Mouse (Mus musculus): ENCODE measurements around the gene Sox13.

Gene Sox13

GRCm38 (mm10) chr1:133431133-133431532 lies 7.0 kb upstream of the Sox13 start:
- DNase-seq (ENCODE audit: low spot score): no peak

GRCm38 (mm10) chr1:133424547-133425140 lies 467 bp upstream of the Sox13 start:
- DNase-seq (ENCODE audit: low spot score): no peak

DNA sequence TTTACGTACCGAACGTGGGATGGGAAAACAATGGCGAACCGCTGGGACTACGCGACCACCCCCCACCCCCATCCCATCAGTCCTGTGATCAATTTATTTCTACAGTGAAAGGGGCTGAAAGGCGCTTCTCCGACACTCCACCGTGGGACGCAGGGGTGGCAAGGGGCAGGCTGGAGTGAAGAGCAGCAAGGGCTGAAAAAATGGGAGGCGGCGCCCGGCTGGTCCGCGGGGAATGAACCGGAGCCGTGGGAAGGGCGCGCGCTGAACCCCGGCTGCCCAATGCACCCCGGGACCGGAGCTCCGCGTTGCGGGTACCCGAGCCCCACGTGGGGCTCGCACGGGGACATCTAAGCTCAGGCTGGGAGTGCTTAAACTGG lies 1.0 kb downstream of the Sox13 start:
- DNase-seq (ENCODE audit: low spot score): no peak

GRCm38 (mm10) chr1:133422615-133423161 lies 1.5 kb downstream of the Sox13 start:
- peak; percentile 71 for DNase-seq (ENCODE audit: low spot score)

- no peak for DNase-seq (ENCODE audit: low spot score)
Measured at GRCm38 (mm10) chr1:133421975-133422570, 2.1 kb downstream of the Sox13 start.

- DNase-seq (ENCODE audit: low spot score): no peak
Measured at GRCm38 (mm10) chr1:133421061-133421460, 3.1 kb downstream of the Sox13 start.

- DNase-seq (ENCODE audit: low spot score): no peak
Measured at GRCm38 (mm10) chr1:133420491-133420890, 3.7 kb downstream of the Sox13 start.

DNA sequence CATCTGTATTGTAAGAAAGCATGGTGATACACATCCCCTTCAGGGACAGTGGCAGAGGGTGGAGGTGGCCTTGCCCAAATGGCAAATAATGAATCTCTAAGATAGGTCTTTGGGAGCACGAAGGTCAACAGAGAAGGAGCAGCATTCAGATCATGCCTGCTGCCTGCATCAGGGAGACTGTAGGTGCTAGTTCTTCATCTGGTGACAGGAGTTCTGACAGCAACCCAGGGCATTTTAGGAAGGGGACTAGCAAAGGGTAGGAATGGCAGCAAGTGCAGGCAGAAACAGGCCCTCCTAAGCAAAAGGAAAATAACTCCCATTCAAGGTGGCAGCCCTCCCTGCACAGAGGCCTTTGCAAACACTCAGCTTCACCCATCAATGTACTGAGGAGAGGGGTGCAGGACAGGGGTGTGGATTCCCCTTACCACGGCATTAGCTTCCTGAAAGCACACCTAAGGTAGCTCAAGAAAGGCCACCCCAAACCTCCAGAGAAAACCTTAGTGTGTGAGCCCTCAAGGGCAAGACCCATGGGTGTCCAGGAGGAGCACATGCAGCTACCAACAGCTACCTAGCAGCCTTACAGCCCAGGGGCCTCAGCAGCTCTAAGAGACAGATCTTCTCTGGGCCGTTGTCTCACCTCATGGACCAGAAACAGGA lies 4.9 kb downstream of the Sox13 start:
- no peak for DNase-seq (ENCODE audit: low spot score)

- DNase-seq (ENCODE audit: low spot score): peak; percentile 91
Measured at GRCm38 (mm10) chr1:133418164-133418800, 5.9 kb downstream of the Sox13 start.

- no peak for DNase-seq (ENCODE audit: low spot score)
Measured at GRCm38 (mm10) chr1:133417539-133417938, 6.6 kb downstream of the Sox13 start.

DNA sequence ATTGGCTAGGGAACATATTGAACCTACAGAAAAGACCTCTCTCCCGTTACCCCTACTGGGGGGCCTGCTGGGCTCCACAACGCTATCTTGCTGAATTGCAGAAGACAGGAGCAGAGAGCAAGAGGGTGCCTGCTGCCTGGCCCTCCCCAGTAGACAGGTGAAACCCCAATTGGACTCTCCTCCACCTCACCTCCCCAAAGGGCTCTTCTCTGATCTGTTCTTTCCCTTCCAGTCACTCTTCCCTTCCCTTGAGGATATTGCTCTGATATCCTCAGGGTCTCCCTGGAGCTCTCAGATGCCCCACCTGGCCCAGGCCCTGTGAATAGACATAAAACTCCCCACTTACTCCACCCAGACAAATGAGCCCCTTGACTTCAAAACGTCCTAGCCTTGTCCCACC lies 7.1 kb downstream of the Sox13 start:
- DNase-seq (ENCODE audit: low spot score): no peak

DNA sequence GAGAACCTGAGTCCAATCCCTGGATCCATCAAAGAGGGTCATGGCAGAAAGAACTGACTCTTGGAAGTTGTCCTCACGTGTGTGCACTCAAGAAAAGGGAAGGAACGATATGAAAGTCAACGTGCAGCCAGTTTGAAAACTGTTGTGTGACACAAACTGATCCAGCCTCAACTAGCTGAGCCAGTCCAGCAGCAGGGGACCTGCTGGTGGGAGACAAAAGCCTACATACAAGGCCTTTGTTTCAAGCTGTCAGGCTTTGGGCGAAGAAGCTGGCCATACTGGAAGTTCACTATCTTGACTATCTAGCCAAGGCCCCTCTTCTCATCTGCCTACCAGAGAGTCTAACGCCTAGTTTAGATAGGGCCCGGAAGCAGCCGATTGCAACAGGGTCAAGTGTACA lies 7.7 kb downstream of the Sox13 start:
- no peak for DNase-seq (ENCODE audit: low spot score)

DNA sequence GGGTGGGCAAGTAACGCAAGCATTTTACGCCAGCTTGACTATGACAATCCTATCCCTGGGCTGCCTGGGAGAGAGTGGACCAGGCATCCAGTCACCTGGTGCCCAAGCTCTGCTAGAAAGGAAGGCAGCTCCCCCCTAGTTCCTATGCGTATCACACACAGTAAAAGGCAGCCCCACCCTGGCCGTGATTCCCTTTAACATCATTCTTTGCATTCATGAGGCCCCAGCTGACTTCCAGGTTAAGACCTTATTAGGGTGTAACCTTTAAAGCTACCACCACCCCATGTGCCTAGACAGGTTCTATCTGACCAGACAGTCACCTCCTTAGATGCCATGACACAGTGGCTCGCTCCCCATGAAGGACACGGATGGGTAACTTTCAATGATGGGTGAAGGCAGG lies 8.7 kb downstream of the Sox13 start:
- DNase-seq (ENCODE audit: low spot score): no peak

GRCm38 (mm10) chr1:133415086-133415485 lies 9.1 kb downstream of the Sox13 start:
- no peak for DNase-seq (ENCODE audit: low spot score)

DNA sequence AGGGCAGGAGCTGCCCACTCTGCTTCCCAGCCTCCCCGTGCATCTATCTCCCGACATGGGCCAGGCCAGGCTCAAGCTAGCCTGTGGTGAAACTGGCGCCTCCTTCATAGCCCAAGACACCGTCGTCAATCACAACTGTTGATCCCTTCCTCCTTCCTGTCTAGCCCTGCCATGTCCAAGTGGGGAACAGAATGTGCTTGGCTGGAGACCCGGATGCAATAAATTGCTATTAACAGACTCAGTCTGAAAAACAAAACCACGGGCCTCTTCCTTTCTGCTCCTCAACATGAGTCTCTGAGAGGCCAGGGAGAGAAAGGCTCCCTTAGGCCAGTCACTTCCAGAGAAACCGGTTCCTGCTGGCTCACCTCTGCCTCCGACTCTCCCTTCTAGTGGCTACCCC lies 11.2 kb downstream of the Sox13 start:
- peak; percentile 81 for DNase-seq (ENCODE audit: low spot score)

DNA sequence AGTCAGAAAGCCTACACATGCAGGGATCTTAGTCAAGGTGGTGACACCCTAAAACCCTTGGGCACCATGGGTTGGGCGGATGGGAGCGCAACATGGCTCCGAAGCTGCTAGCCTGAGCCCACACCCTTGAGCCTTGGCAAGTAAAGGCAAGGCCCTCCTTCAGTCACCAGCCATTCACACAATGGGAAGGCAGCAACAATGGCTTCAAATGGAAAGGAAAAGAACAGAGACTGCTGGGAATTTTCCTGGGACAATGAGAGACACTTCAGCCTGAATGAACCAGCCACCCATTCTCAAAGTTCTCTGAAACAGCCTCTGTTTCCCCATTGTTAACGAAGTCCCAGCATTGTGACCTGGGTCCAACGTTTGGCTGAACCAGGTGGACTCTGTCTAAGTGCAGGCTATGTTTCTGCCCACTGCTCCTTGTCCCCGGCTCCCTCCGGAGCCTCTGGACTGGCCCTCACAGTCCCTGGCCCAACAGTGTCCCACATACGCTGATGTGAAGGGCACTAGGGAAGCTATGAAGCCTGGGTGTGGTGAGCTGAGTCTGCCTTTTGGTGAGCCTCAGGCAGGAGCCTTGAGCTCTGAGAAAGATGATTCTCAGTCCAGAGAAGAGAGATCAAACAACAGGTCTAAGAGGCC lies 12.6 kb downstream of the Sox13 start:
- DNase-seq (ENCODE audit: low spot score): no peak

DNA sequence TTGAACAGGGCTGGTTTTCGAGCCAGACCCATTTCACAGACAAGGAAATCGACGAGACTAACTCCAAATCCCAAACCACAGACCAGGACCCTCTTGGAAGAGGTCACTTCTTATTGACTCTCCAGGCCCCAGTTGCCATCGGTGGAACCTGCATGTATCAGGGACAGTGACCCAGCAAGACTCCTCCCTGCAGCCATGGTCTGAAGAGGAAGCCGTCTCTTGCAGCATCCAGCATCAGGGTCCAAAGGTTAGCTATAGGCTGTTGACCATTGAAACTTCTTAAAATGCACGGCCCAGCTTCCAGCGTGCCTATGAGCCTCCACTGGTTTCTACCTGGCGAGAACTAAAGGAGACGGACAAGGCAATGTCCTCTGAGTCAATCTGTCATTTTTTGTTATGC lies 14.4 kb downstream of the Sox13 start:
- no peak for DNase-seq (ENCODE audit: low spot score)

DNA sequence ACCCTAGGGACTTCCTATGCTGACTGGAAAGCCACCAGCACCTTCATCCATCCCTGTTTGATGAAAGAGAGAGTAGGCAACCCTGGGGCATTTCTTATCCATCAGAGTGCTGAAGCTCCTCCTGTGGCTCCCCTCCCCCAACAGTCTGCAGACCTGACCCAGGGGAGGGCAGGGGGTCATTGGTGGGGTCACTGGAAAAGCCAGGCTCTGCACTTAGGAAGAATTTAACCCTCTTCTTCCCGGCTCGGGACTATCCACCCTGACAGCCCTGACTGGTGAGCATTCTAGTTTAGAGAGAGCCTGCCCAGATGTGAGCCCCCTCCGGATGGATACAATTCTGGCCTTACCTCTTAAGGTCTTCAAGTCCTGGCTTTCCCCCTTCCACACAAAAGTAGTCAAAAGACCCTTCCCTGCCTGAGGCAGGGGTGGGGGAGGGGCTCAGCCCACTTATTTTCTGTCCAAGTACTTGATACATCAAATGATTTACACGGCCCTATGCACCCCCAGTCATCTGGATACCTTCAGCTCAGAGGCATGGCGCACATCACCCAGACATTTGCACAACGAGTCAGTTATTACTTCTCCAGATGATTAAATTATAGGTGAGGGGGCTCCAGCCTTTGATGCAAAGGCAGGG lies 15.2 kb downstream of the Sox13 start:
- no peak for DNase-seq (ENCODE audit: low spot score)

DNA sequence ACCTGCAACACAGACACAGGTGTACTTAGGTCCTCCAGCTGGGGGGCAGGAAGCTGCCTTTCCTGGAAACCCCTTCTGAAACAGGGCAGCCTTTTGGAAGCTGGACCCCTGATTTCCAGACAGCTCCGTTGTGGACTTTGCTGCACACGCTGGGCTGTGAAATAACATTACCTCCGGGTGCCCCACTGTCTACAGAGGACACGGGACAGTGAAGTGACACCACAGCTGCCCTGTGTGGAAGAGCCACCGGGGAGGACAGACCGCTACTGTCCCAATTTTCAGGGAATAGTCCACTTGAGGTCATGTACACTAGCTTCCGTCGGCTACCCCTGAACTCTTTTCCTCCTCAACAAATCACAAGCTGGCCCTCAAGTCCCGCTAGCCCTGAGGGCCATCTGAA lies 15.9 kb downstream of the Sox13 start:
- no peak for DNase-seq (ENCODE audit: low spot score)

- DNase-seq (ENCODE audit: low spot score): peak; percentile 56
Measured at GRCm38 (mm10) chr1:133407436-133407835, 16.7 kb downstream of the Sox13 start.

- no peak for DNase-seq (ENCODE audit: low spot score)
Measured at GRCm38 (mm10) chr1:133406614-133407013, 17.6 kb downstream of the Sox13 start.

- no peak for DNase-seq (ENCODE audit: low spot score)
Measured at GRCm38 (mm10) chr1:133404005-133404404, 20.2 kb downstream of the Sox13 start.

All from lung, postnatal 25 days (tissue).